Mouse (Mus musculus): ENCODE data around the gene Plpp7.

DNA sequence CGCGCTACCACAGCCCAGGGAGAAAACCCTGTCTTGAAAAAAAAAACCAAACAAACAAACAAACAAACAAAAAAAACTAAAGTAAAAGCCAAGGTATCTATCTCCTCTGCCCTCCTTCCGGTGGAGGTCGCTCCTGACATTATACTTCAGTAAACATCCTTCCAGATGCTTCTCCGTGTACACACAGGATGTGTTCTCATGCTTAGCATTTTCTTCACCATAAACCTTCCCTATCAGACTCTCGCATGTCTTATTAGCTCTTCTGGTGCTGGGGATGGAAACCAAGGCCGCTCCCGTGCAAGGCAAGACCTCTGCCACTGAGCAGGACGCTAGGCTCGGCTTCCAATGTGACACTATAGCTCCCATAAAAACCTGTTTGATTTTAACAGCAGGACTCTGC, 17.6 kb upstream of the Plpp7 start:
- no peak for TF ChIP-seq SIN3A (IDR thresholded peaks at IDR 0.05; ENCODE audit: low read length)
- no peak for TF ChIP-seq UBTF (IDR thresholded peaks at IDR 0.05; ENCODE audit: borderline replicate concordance, insufficient read depth, low read depth, low read length)
- no peak for TF ChIP-seq KAT2A (conservative IDR thresholded peaks at IDR 0.05; ENCODE audit: low read depth, low read length)

All from MEL (cell line).